Mouse (Mus musculus): ENCODE results near the gene Xntrpc.

- no peak for TF ChIP-seq MAFK (IDR thresholded peaks at IDR 0.05; ENCODE audit: insufficient read depth, low read depth, low read length)
- no peak for TF ChIP-seq CHD2 (IDR thresholded peaks at IDR 0.05; ENCODE audit: low read depth, low read length)
- no peak for TF ChIP-seq ZNF384 (IDR thresholded peaks at IDR 0.05; ENCODE audit: low read depth, low read length)
- TF ChIP-seq ZC3H11A (IDR thresholded peaks at IDR 0.05; ENCODE audit: borderline replicate concordance, low read depth, low read length), result no peak
- TF ChIP-seq HCFC1 (IDR thresholded peaks at IDR 0.05; ENCODE audit: borderline replicate concordance, insufficient read depth, low read length), result no peak
Observed at GRCm38 (mm10) chr7:102102241-102102640, 36.7 kb downstream of the Xntrpc start.

Measured in ES-E14 (cell line).